Comparison of ENCODE assay signal across 11 mouse cellular contexts in genomic region chr16:90145244-90145643, GRCm38 (mm10). TPM values are rescaled to one million over a fixed set of nuclear protein-coding genes. Genes with fewer than 3 reads are reported as not detected.
A peak's percentile ranks its signal among the peaks of the same experiment; 100 is the strongest.
DNase-seq lines count a peak whose midpoint lies in the region; ATAC-seq and TF ChIP-seq lines count a peak whose summit lies in the region.
"Had no signal": no experiment of that assay in that cellular context is flagged by ENCODE, and none has a peak within 500 bp of the region (broad histone marks: within the 10 kb centered on the region; RNA-seq: fewer than 3 reads in every experiment).

No protein-coding gene starts in this region.

- no peaks in the 10 kb centered on the region for H3K36me3 ChIP-seq in heart, embryonic 13.5 days
- H3K36me3 ChIP-seq in limb, embryonic 14.5 days (ENCODE audit: control insufficient read depth, insufficient read depth, low read length): no peaks in the 10 kb centered on the region
- H3K36me3 ChIP-seq: midbrain, embryonic 15.5 days had no signal

- peaks cover 29% of the 10 kb centered on the region for H3K4me1 ChIP-seq in heart, embryonic 13.5 days
- H3K4me1 ChIP-seq in limb, embryonic 14.5 days (ENCODE audit: control insufficient read depth, insufficient read depth, low read length): peaks cover 15% of the 10 kb centered on the region

- no peak for TF ChIP-seq POLR2A in limb, embryonic 14.5 days (IDR thresholded peaks at IDR 0.05; ENCODE audit: borderline replicate concordance, extremely low read depth, insufficient read depth, insufficient read length)

- no peak for ATAC-seq in heart, embryonic 13.5 days (ENCODE audit: extremely low read depth, insufficient number of reproducible peaks, low FRiP score, low TSS enrichment)
- ATAC-seq in limb, embryonic 14.5 days (ENCODE audit: low FRiP score, low read depth): no peak
- ATAC-seq: midbrain, embryonic 15.5 days had no signal

- intact Hi-C loops in heart, postnatal 36 days (cut with DNase I): no loop called here

- H3K27ac ChIP-seq in heart, embryonic 13.5 days (replicated peaks): no peak overlapping the region
- H3K27ac ChIP-seq in limb, embryonic 14.5 days (replicated peaks; ENCODE audit: low read depth, low read length): no peak overlapping the region

- H3K4me2 ChIP-seq in heart, embryonic 13.5 days: peak overlapping the region; percentile 100; the same call in 1 of the 2 replicates
- H3K4me2 ChIP-seq in limb, embryonic 14.5 days (replicated peaks; ENCODE audit: low read depth, low read length, severe bottlenecking): 0 out of 2 replicates have a peak overlapping the region, but pooled peaks have one; percentile 77

- no peaks in the 10 kb centered on the region for H3K9me3 ChIP-seq in heart, embryonic 13.5 days
- no peaks in the 10 kb centered on the region for H3K9me3 ChIP-seq in limb, embryonic 14.5 days (ENCODE audit: control insufficient read depth, low read length)
- H3K9me3 ChIP-seq: midbrain, embryonic 15.5 days had no signal

- no peak overlapping the region; the same call in 1 of the 2 replicates for H3K9ac ChIP-seq in heart, embryonic 13.5 days
- no peak overlapping the region for H3K9ac ChIP-seq in limb, embryonic 14.5 days (ENCODE audit: low read depth, low read length, severe bottlenecking)

- WGBS in heart, embryonic 13.5 days: 94% methylated on average over 1 of the region's 1 CpGs
- WGBS in limb, embryonic 14.5 days: 63% methylated on average over 1 of the region's 1 CpGs

- H3K4me3 ChIP-seq in heart, embryonic 13.5 days: no peak overlapping the region
- no peak overlapping the region for H3K4me3 ChIP-seq in limb, embryonic 14.5 days (replicated peaks; ENCODE audit: low read length)

- no peaks in the 10 kb centered on the region for H3K27me3 ChIP-seq in heart, embryonic 13.5 days (replicated peaks)
- no peaks in the 10 kb centered on the region for H3K27me3 ChIP-seq in limb, embryonic 14.5 days (ENCODE audit: control insufficient read depth, insufficient read depth, low read length)
- H3K27me3 ChIP-seq: midbrain, embryonic 15.5 days had no signal

- DNase-seq in heart, postnatal 36 days: no peak
- DNase-seq in 3T3-L1 (ENCODE audit: low read depth, low spot score) (peak; percentile 15), adipocyte (ENCODE audit: low spot score) (peak; percentile 17)
- no peak for DNase-seq in limb, embryonic 14.5 days (ENCODE audit: low spot score)
- DNase-seq in cerebellum, postnatal 25 days: no peak
- DNase-seq in thymus, postnatal 0 days (ENCODE audit: low spot score): no peak
- DNase-seq in ovary, postnatal 14 days (ENCODE audit: low spot score): no peak
- DNase-seq: gastrocnemius, postnatal 25 days; kidney, adult 2 months had no signal

RNA-seq across cellular contexts. Expression of gene Tiam1, which starts 1.7 kb away (rescaled TPM):
- 8.8 and 10.7 TPM in 2 replicates for polyA plus RNA-seq in heart, embryonic 13.5 days (2015; fragmentation: Nextera tagmentation; extraction: Ambion mirVana)
- 1 to 10 TPM; 4.8 to 6.1 TPM for total RNA-seq in heart, postnatal 36 days (2021)
- polyA plus RNA-seq in limb, embryonic 14.5 days (2012; rRNA removed): 19.1 and 22.4 TPM in 2 replicates
- 54.9 and 57.2 TPM in 2 replicates for polyA plus RNA-seq in limb, embryonic 14.5 days (2014; fragmentation: Nextera tagmentation; extraction: Ambion mirVana)
- polyA plus RNA-seq in thymus, postnatal 0 days (2015; fragmentation: Nextera tagmentation; extraction: Ambion mirVana): 25.6 and 32.7 TPM in 2 replicates

Comparison
In these comparisons a context has a peak if more than half of its experiments do, and no peak if none do; other contexts are left out.
1. DNase-seq: peak in 3T3-L1 (single experiment) and adipocyte (single experiment); none in heart, postnatal 36 days (0 of 2), limb, embryonic 14.5 days (single experiment), cerebellum, postnatal 25 days (0 of 2), thymus, postnatal 0 days (single experiment) and ovary, postnatal 14 days (single experiment).